15 mouse cellular contexts compared by ENCODE assay signal in the genomic region with DNA sequence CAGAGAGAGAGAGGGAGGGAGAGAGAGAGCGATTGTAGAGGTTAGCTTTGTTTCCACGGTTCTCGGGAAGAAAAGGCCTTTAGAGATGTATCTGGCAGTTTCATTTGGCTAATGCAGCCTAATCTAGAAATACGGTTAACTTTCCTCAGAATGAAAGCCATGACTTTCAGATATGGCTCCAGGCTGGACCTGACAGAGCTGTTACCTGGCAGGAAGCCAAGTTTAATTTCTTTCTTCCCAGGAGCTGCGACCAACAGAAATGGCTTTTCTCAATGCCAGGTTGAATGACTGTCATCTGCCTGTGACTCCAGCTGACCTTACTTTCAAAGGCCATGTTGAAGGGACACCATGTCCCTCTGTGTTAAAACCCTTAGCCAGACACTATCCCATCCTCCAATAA.
DNase-seq lines count a peak whose midpoint lies in the region; ATAC-seq and TF ChIP-seq lines count a peak whose summit lies in the region.
"Had no signal": no experiment of that assay in that cellular context is flagged by ENCODE, and none has a peak within 500 bp of the region (broad histone marks: within the 10 kb centered on the region; RNA-seq: fewer than 3 reads in every experiment).

No protein-coding gene starts in this region.

- no peaks in the 10 kb centered on the region for H3K9me3 ChIP-seq in forebrain, embryonic 14.5 days (replicated peaks; ENCODE audit: control insufficient read depth, low read length)
- no peaks in the 10 kb centered on the region for H3K9me3 ChIP-seq in forebrain, embryonic 16.5 days (ENCODE audit: control insufficient read depth, low read length)
- H3K9me3 ChIP-seq in intestine, embryonic 14.5 days (ENCODE audit: control insufficient read depth, low read length): no peaks in the 10 kb centered on the region
- H3K9me3 ChIP-seq in intestine, postnatal 0 days (ENCODE audit: control insufficient read depth): no peaks in the 10 kb centered on the region
- H3K9me3 ChIP-seq in embryonic facial prominence, embryonic 14.5 days (ENCODE audit: control insufficient read depth, low read length): no peaks in the 10 kb centered on the region
- H3K9me3 ChIP-seq in midbrain, embryonic 15.5 days: no peaks in the 10 kb centered on the region
- H3K9me3 ChIP-seq: embryonic facial prominence, embryonic 15.5 days; liver, embryonic 15.5 days had no signal

- no peak overlapping the region for H3K27ac ChIP-seq in forebrain, embryonic 14.5 days (ENCODE audit: low read depth, low read length)
- H3K27ac ChIP-seq in forebrain, embryonic 16.5 days (ENCODE audit: low read length): no peak overlapping the region
- H3K27ac ChIP-seq in intestine, embryonic 14.5 days (ENCODE audit: low read depth): 0 out of 2 replicates have a peak overlapping the region, but pooled peaks have one; percentile 11
- no peak overlapping the region for H3K27ac ChIP-seq in intestine, postnatal 0 days (ENCODE audit: low read depth, low read length)
- no peak overlapping the region for H3K27ac ChIP-seq in embryonic facial prominence, embryonic 14.5 days (replicated peaks; ENCODE audit: low read depth, low read length)
- H3K27ac ChIP-seq in midbrain, embryonic 15.5 days: peak overlapping the region; percentile 6; the same call in 1 of the 2 replicates
- H3K27ac ChIP-seq: embryonic facial prominence, embryonic 15.5 days; liver, embryonic 15.5 days had no signal

- no peak overlapping the region for H3K4me3 ChIP-seq in forebrain, embryonic 14.5 days (ENCODE audit: low read depth, low read length)
- H3K4me3 ChIP-seq in forebrain, embryonic 16.5 days (replicated peaks; ENCODE audit: low read length): no peak overlapping the region
- H3K4me3 ChIP-seq in intestine, embryonic 14.5 days (ENCODE audit: low read depth, low read length): no peak overlapping the region
- H3K4me3 ChIP-seq in intestine, postnatal 0 days (ENCODE audit: low read depth, low read length): no peak overlapping the region
- no peak overlapping the region for H3K4me3 ChIP-seq in embryonic facial prominence, embryonic 14.5 days (ENCODE audit: low read depth, low read length)
- no peak overlapping the region for H3K4me3 ChIP-seq in midbrain, embryonic 15.5 days
- H3K4me3 ChIP-seq: embryonic facial prominence, embryonic 15.5 days; liver, embryonic 15.5 days had no signal

- no peak for TF ChIP-seq CTCF in intestine, postnatal 0 days (IDR thresholded peaks at IDR 0.05; ENCODE audit: low read depth)

- H3K4me2 ChIP-seq in forebrain, embryonic 14.5 days (ENCODE audit: low read length): no peak overlapping the region
- H3K4me2 ChIP-seq in forebrain, embryonic 16.5 days (ENCODE audit: low read length): no peak overlapping the region
- no peak overlapping the region for H3K4me2 ChIP-seq in intestine, embryonic 14.5 days (ENCODE audit: low read length)
- H3K4me2 ChIP-seq in intestine, postnatal 0 days (replicated peaks; ENCODE audit: low read depth): no peak overlapping the region
- H3K4me2 ChIP-seq in embryonic facial prominence, embryonic 14.5 days (ENCODE audit: low read depth, low read length): no peak overlapping the region
- H3K4me2 ChIP-seq in midbrain, embryonic 15.5 days: no peak overlapping the region
- H3K4me2 ChIP-seq: embryonic facial prominence, embryonic 15.5 days; liver, embryonic 15.5 days had no signal

- DNase-seq in forebrain, embryonic 14.5 days (ENCODE audit: low spot score): peak; percentile 61
- DNase-seq in intestine, embryonic 14.5 days (ENCODE audit: low spot score): no peak
- DNase-seq in embryonic facial prominence, embryonic 14.5 days (ENCODE audit: low spot score): peak; percentile 48
- no peak for DNase-seq in embryo, embryonic 11 days
- DNase-seq in right cerebral cortex, postnatal 4 days: no peak
- DNase-seq: forebrain, postnatal 0 days; gastrocnemius, postnatal 36 days; kidney, adult 9 months; lung, postnatal 36 days; right cerebral cortex, postnatal 25 days had no signal

- no peak for ATAC-seq in forebrain, embryonic 14.5 days
- ATAC-seq in forebrain, embryonic 16.5 days: no peak
- no peak for ATAC-seq in intestine, embryonic 14.5 days (replicated peaks; ENCODE audit: low FRiP score, low TSS enrichment, low read depth)
- no peak for ATAC-seq in intestine, postnatal 0 days
- ATAC-seq in embryonic facial prominence, embryonic 14.5 days (ENCODE audit: low read depth): no peak
- no peak for ATAC-seq in midbrain, embryonic 15.5 days (replicated peaks)
- ATAC-seq: forebrain, postnatal 0 days had no signal

- H3K4me1 ChIP-seq in forebrain, embryonic 14.5 days (ENCODE audit: control insufficient read depth, insufficient read depth, low read length): 0 out of 2 replicates have a peak, but pooled peaks cover 6% of the 10 kb centered on the region
- H3K4me1 ChIP-seq in forebrain, embryonic 16.5 days (replicated peaks; ENCODE audit: control insufficient read depth, insufficient read depth, low read length): peaks cover 9% of the 10 kb centered on the region
- H3K4me1 ChIP-seq in intestine, embryonic 14.5 days (replicated peaks; ENCODE audit: control insufficient read depth, insufficient read depth, low read length): peaks cover 15% of the 10 kb centered on the region; the same call in 1 of the 2 replicates
- H3K4me1 ChIP-seq in intestine, postnatal 0 days (replicated peaks; ENCODE audit: control insufficient read depth, insufficient read depth, low read length): no peaks in the 10 kb centered on the region
- no peaks in the 10 kb centered on the region; the same call in 1 of the 2 replicates for H3K4me1 ChIP-seq in embryonic facial prominence, embryonic 14.5 days (ENCODE audit: control insufficient read depth, insufficient read depth, low read length)
- H3K4me1 ChIP-seq in midbrain, embryonic 15.5 days: peaks cover 22% of the 10 kb centered on the region
- H3K4me1 ChIP-seq: embryonic facial prominence, embryonic 15.5 days; liver, embryonic 15.5 days had no signal

- H3K27me3 ChIP-seq in forebrain, embryonic 14.5 days (replicated peaks; ENCODE audit: control insufficient read depth, insufficient read depth, low read length): no peaks in the 10 kb centered on the region
- no peaks in the 10 kb centered on the region for H3K27me3 ChIP-seq in forebrain, embryonic 16.5 days (replicated peaks; ENCODE audit: control insufficient read depth, insufficient read depth, low read length)
- H3K27me3 ChIP-seq in intestine, embryonic 14.5 days (replicated peaks; ENCODE audit: control insufficient read depth, insufficient read depth, low read length): no peaks in the 10 kb centered on the region
- no peaks in the 10 kb centered on the region for H3K27me3 ChIP-seq in intestine, postnatal 0 days (replicated peaks; ENCODE audit: control insufficient read depth, insufficient read depth, low read length)
- H3K27me3 ChIP-seq in embryonic facial prominence, embryonic 14.5 days (replicated peaks; ENCODE audit: control insufficient read depth, insufficient read depth, low read length): no peaks in the 10 kb centered on the region
- H3K27me3 ChIP-seq in midbrain, embryonic 15.5 days (replicated peaks): no peaks in the 10 kb centered on the region
- H3K27me3 ChIP-seq: embryonic facial prominence, embryonic 15.5 days; liver, embryonic 15.5 days had no signal

- H3K9ac ChIP-seq in forebrain, embryonic 14.5 days (ENCODE audit: low read length): no peak overlapping the region
- H3K9ac ChIP-seq in forebrain, embryonic 16.5 days (replicated peaks; ENCODE audit: low read depth, low read length): no peak overlapping the region
- no peak overlapping the region for H3K9ac ChIP-seq in intestine, embryonic 14.5 days (ENCODE audit: low read length)
- no peak overlapping the region for H3K9ac ChIP-seq in intestine, postnatal 0 days (ENCODE audit: low read depth, low read length)
- H3K9ac ChIP-seq in embryonic facial prominence, embryonic 14.5 days (ENCODE audit: low read depth, low read length): no peak overlapping the region
- H3K9ac ChIP-seq in midbrain, embryonic 15.5 days: no peak overlapping the region
- H3K9ac ChIP-seq: embryonic facial prominence, embryonic 15.5 days; forebrain, postnatal 0 days; liver, embryonic 15.5 days had no signal

- H3K36me3 ChIP-seq in forebrain, embryonic 14.5 days (ENCODE audit: control insufficient read depth, insufficient read depth, low read length): no peaks in the 10 kb centered on the region
- H3K36me3 ChIP-seq in forebrain, embryonic 16.5 days (ENCODE audit: control insufficient read depth, insufficient read depth): no peaks in the 10 kb centered on the region
- no peaks in the 10 kb centered on the region for H3K36me3 ChIP-seq in intestine, embryonic 14.5 days (ENCODE audit: control insufficient read depth, insufficient read depth, low read length)
- peaks cover 11% of the 10 kb centered on the region; the same call in 1 of the 2 replicates for H3K36me3 ChIP-seq in intestine, postnatal 0 days (ENCODE audit: control insufficient read depth, insufficient read depth)
- H3K36me3 ChIP-seq in embryonic facial prominence, embryonic 14.5 days (ENCODE audit: control insufficient read depth, insufficient read depth, low read length): no peaks in the 10 kb centered on the region
- no peaks in the 10 kb centered on the region for H3K36me3 ChIP-seq in midbrain, embryonic 15.5 days (replicated peaks)
- H3K36me3 ChIP-seq: embryonic facial prominence, embryonic 15.5 days; liver, embryonic 15.5 days had no signal

- WGBS in forebrain, embryonic 14.5 days: 41% methylated on average over 5 of the region's 5 CpGs
- 15% methylated on average over 5 of the region's 5 CpGs for WGBS in forebrain, embryonic 16.5 days
- 22% methylated on average over 5 of the region's 5 CpGs for WGBS in intestine, embryonic 14.5 days
- 24% methylated on average over 5 of the region's 5 CpGs for WGBS in intestine, postnatal 0 days
- 23% methylated on average over 5 of the region's 5 CpGs for WGBS in embryonic facial prominence, embryonic 14.5 days
- 24% methylated on average over 5 of the region's 5 CpGs for WGBS in midbrain, embryonic 15.5 days

Comparison
In these comparisons a context has a peak if more than half of its experiments do, and no peak if none do; other contexts are left out.
1. H3K27ac ChIP-seq: peak in intestine, embryonic 14.5 days (single experiment) and midbrain, embryonic 15.5 days (single experiment); none in forebrain, embryonic 14.5 days (single experiment), forebrain, embryonic 16.5 days (single experiment), intestine, postnatal 0 days (single experiment) and embryonic facial prominence, embryonic 14.5 days (single experiment).
2. DNase-seq: peak in forebrain, embryonic 14.5 days (single experiment) and embryonic facial prominence, embryonic 14.5 days (single experiment); none in intestine, embryonic 14.5 days (single experiment), embryo, embryonic 11 days (single experiment) and right cerebral cortex, postnatal 4 days (single experiment).